Mouse (Mus musculus): ENCODE measurements around the gene 4833423E24Rik. TPM values are rescaled to one million over a fixed set of nuclear protein-coding genes. Genes with fewer than 3 reads are reported as not detected.

4833423E24Rik gene
- polyA plus RNA-seq (2014; fragmentation: Nextera tagmentation; extraction: Ambion mirVana): not detected in 2 replicates

DNA sequence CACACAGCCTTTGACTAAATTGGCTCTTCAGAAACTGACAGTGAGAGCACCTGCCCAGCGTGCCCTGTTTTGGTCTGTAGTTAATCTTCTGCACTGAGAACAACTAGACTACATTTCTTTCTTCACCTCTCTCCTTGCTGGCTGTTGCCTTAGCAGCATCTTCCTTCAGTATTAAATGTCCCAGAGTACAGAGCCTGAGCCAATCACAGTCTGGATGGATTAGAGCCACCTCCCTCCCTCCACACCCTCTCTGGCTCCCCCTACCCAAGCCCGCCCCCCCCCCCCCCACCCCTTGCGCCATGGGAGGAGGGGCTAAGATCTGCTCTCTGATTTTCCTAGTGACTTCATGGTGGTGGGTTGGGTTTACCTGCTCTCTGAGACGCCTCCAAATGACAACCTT, at the start of gene 4833423E24Rik:
TSS of gene 4833423E24Rik (minus strand) at position 146 of the 400 bp plus-strand sequence.
- DNase-seq (ENCODE audit: low spot score) (no peak), ATAC-seq (replicated peaks; ENCODE audit: insufficient number of reproducible peaks, low FRiP score, low TSS enrichment, low read depth) (peak; percentile 82)
- no peaks in the 10 kb centered on the region for H3K9me3 ChIP-seq (replicated peaks; ENCODE audit: control insufficient read depth, low read length)
- no peak within 1 kb of the TSS for H3K4me3 ChIP-seq (ENCODE audit: low read depth, low read length)
- no peak within 1 kb of the TSS for H3K4me2 ChIP-seq (ENCODE audit: low read depth, low read length)
- H3K27ac ChIP-seq (replicated peaks; ENCODE audit: low read depth, low read length): no peak within 1 kb of the TSS
- no peaks in the 10 kb centered on the region for H3K27me3 ChIP-seq (ENCODE audit: control insufficient read depth, insufficient read depth, low read length)
- 22% methylated on average over 4 of the region's 4 CpGs for WGBS
- no peaks in the 10 kb centered on the region for H3K4me1 ChIP-seq (ENCODE audit: control insufficient read depth, insufficient read depth, low read length)
- no peaks in the 10 kb centered on the region for H3K36me3 ChIP-seq (replicated peaks; ENCODE audit: control insufficient read depth, insufficient read depth, low read depth, low read length)
- no peak within 1 kb of the TSS for H3K9ac ChIP-seq (replicated peaks; ENCODE audit: low read length)

GRCm38 (mm10) chr2:85561187-85561586, 42.4 kb upstream of the 4833423E24Rik start:
- no peak overlapping the region for H3K9ac ChIP-seq (replicated peaks; ENCODE audit: low read length)
- no peak for ATAC-seq (replicated peaks; ENCODE audit: insufficient number of reproducible peaks, low FRiP score, low TSS enrichment, low read depth)
- no peaks in the 10 kb centered on the region for H3K36me3 ChIP-seq (replicated peaks; ENCODE audit: control insufficient read depth, insufficient read depth, low read depth, low read length)
- no peaks in the 10 kb centered on the region for H3K4me1 ChIP-seq (ENCODE audit: control insufficient read depth, insufficient read depth, low read length)
- no peaks in the 10 kb centered on the region for H3K27me3 ChIP-seq (ENCODE audit: control insufficient read depth, insufficient read depth, low read length)
- 22% methylated on average over 4 of the region's 4 CpGs for WGBS
- H3K9me3 ChIP-seq (replicated peaks; ENCODE audit: control insufficient read depth, low read length): no peaks in the 10 kb centered on the region
- no peak overlapping the region for H3K4me3 ChIP-seq (ENCODE audit: low read depth, low read length)
- no peak overlapping the region for H3K4me2 ChIP-seq (ENCODE audit: low read depth, low read length)
- H3K27ac ChIP-seq (replicated peaks; ENCODE audit: low read depth, low read length): no peak overlapping the region
- peak; percentile 62 for DNase-seq (ENCODE audit: low spot score)

GRCm38 (mm10) chr2:85560226-85560625, 41.4 kb upstream of the 4833423E24Rik start:
- no peaks in the 10 kb centered on the region for H3K9me3 ChIP-seq (replicated peaks; ENCODE audit: control insufficient read depth, low read length)
- H3K4me2 ChIP-seq (ENCODE audit: low read depth, low read length): no peak overlapping the region
- no peak for ATAC-seq (replicated peaks; ENCODE audit: insufficient number of reproducible peaks, low FRiP score, low TSS enrichment, low read depth)
- H3K27ac ChIP-seq (replicated peaks; ENCODE audit: low read depth, low read length): no peak overlapping the region
- WGBS: 77% methylated on average over 4 of the region's 4 CpGs
- no peaks in the 10 kb centered on the region for H3K36me3 ChIP-seq (replicated peaks; ENCODE audit: control insufficient read depth, insufficient read depth, low read depth, low read length)
- no peaks in the 10 kb centered on the region for H3K27me3 ChIP-seq (ENCODE audit: control insufficient read depth, insufficient read depth, low read length)
- no peak overlapping the region for H3K9ac ChIP-seq (replicated peaks; ENCODE audit: low read length)
- H3K4me3 ChIP-seq (ENCODE audit: low read depth, low read length): no peak overlapping the region
- no peak for DNase-seq (ENCODE audit: low spot score)
- no peaks in the 10 kb centered on the region for H3K4me1 ChIP-seq (ENCODE audit: control insufficient read depth, insufficient read depth, low read length)

GRCm38 (mm10) chr2:85554806-85555205, 36.0 kb upstream of the 4833423E24Rik start:
- no peak overlapping the region for H3K4me3 ChIP-seq (ENCODE audit: low read depth, low read length)
- H3K27me3 ChIP-seq (ENCODE audit: control insufficient read depth, insufficient read depth, low read length): no peaks in the 10 kb centered on the region
- no peak overlapping the region for H3K27ac ChIP-seq (replicated peaks; ENCODE audit: low read depth, low read length)
- H3K4me2 ChIP-seq (ENCODE audit: low read depth, low read length): no peak overlapping the region
- no peaks in the 10 kb centered on the region for H3K9me3 ChIP-seq (replicated peaks; ENCODE audit: control insufficient read depth, low read length)
- H3K36me3 ChIP-seq (replicated peaks; ENCODE audit: control insufficient read depth, insufficient read depth, low read depth, low read length): no peaks in the 10 kb centered on the region
- no peak overlapping the region for H3K9ac ChIP-seq (replicated peaks; ENCODE audit: low read length)
- H3K4me1 ChIP-seq (ENCODE audit: control insufficient read depth, insufficient read depth, low read length): no peaks in the 10 kb centered on the region
- ATAC-seq (replicated peaks; ENCODE audit: insufficient number of reproducible peaks, low FRiP score, low TSS enrichment, low read depth): no peak
- 70% methylated on average over 1 of the region's 1 CpGs for WGBS
- no peak for DNase-seq (ENCODE audit: low spot score)

DNA sequence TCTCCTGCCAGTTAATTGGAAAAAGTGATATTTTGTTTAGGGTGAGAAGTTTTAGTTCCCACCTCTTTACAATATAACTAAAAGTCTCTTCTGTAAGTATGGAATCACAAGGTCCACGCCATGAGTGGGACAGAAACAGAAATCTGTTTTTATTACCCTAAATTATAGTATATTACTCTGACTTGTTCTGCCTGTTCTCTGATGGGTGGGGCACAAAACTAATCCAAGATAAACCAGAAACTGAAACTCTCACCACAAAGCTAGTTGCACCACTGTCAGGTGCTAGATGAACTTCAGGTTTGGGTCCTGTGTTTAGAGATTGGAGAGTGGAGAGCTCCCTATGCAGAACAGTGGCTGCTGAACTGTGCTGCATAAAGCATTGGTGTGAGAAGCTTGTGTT, 15.1 kb upstream of the 4833423E24Rik start:
- DNase-seq (ENCODE audit: low spot score) (no peak), ATAC-seq (replicated peaks; ENCODE audit: insufficient number of reproducible peaks, low FRiP score, low TSS enrichment, low read depth) (no peak)
- Histone ChIP-seq H3K9ac (replicated peaks; ENCODE audit: low read length) (no peak overlapping the region), H3K4me3 (ENCODE audit: low read depth, low read length) (no peak overlapping the region), H3K4me2 (ENCODE audit: low read depth, low read length) (no peak overlapping the region), H3K4me1 (ENCODE audit: control insufficient read depth, insufficient read depth, low read length) (no peaks in the 10 kb centered on the region), H3K9me3 (replicated peaks; ENCODE audit: control insufficient read depth, low read length) (no peaks in the 10 kb centered on the region), H3K27me3 (ENCODE audit: control insufficient read depth, insufficient read depth, low read length) (no peaks in the 10 kb centered on the region), H3K27ac (replicated peaks; ENCODE audit: low read depth, low read length) (no peak overlapping the region), H3K36me3 (replicated peaks; ENCODE audit: control insufficient read depth, insufficient read depth, low read depth, low read length) (no peaks in the 10 kb centered on the region)
- 91% methylated on average over 1 of the region's 1 CpGs for WGBS

- WGBS: 78% methylated on average over 2 of the region's 2 CpGs
- ATAC-seq (replicated peaks; ENCODE audit: insufficient number of reproducible peaks, low FRiP score, low TSS enrichment, low read depth) (no peak), DNase-seq (ENCODE audit: low spot score) (no peak)
- Histone ChIP-seq H3K9me3 (replicated peaks; ENCODE audit: control insufficient read depth, low read length) (no peaks in the 10 kb centered on the region), H3K27me3 (ENCODE audit: control insufficient read depth, insufficient read depth, low read length) (no peaks in the 10 kb centered on the region), H3K4me1 (ENCODE audit: control insufficient read depth, insufficient read depth, low read length) (no peaks in the 10 kb centered on the region), H3K36me3 (replicated peaks; ENCODE audit: control insufficient read depth, insufficient read depth, low read depth, low read length) (no peaks in the 10 kb centered on the region), H3K4me2 (ENCODE audit: low read depth, low read length) (no peak overlapping the region), H3K4me3 (ENCODE audit: low read depth, low read length) (no peak overlapping the region), H3K27ac (replicated peaks; ENCODE audit: low read depth, low read length) (no peak overlapping the region), H3K9ac (replicated peaks; ENCODE audit: low read length) (no peak overlapping the region)
Observed at GRCm38 (mm10) chr2:85532082-85532778, 13.4 kb upstream of the 4833423E24Rik start.

- no peak overlapping the region for H3K4me2 ChIP-seq (ENCODE audit: low read depth, low read length)
- no peak for ATAC-seq (replicated peaks; ENCODE audit: insufficient number of reproducible peaks, low FRiP score, low TSS enrichment, low read depth)
- H3K36me3 ChIP-seq (replicated peaks; ENCODE audit: control insufficient read depth, insufficient read depth, low read depth, low read length): no peaks in the 10 kb centered on the region
- no peak overlapping the region for H3K4me3 ChIP-seq (ENCODE audit: low read depth, low read length)
- no peak overlapping the region for H3K27ac ChIP-seq (replicated peaks; ENCODE audit: low read depth, low read length)
- no peak for DNase-seq (ENCODE audit: low spot score)
- no peaks in the 10 kb centered on the region for H3K9me3 ChIP-seq (replicated peaks; ENCODE audit: control insufficient read depth, low read length)
- no peak overlapping the region for H3K9ac ChIP-seq (replicated peaks; ENCODE audit: low read length)
- 81% methylated on average over 2 of the region's 2 CpGs for WGBS
- H3K27me3 ChIP-seq (ENCODE audit: control insufficient read depth, insufficient read depth, low read length): no peaks in the 10 kb centered on the region
- no peaks in the 10 kb centered on the region for H3K4me1 ChIP-seq (ENCODE audit: control insufficient read depth, insufficient read depth, low read length)
Observed at GRCm38 (mm10) chr2:85522859-85523489, 4.2 kb upstream of the 4833423E24Rik start.

DNA sequence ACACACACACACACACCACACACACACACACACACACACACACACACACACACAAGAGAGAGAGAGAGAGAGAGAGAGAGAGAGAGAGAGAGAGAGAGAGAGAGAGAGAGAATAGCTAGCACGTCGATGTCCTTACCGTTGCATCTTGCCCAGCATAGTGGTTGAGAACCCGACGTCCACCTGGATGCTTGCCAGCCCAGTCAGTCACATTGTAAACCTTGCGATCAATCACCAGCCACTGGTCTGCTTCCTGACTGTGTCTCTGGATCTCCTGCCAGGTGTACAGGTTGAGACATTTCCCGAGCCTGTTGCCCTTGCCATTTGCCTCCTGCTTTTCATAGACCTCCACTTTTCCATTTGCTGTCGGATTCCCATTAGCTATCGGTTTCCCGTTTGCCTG, 532 bp downstream of the 4833423E24Rik start:
- H3K27me3 ChIP-seq (ENCODE audit: control insufficient read depth, insufficient read depth, low read length): no peaks in the 10 kb centered on the region
- WGBS: 86% methylated on average over 10 of the region's 10 CpGs
- H3K27ac ChIP-seq (replicated peaks; ENCODE audit: low read depth, low read length): no peak overlapping the region
- H3K9me3 ChIP-seq (replicated peaks; ENCODE audit: control insufficient read depth, low read length): no peaks in the 10 kb centered on the region
- ATAC-seq (replicated peaks; ENCODE audit: insufficient number of reproducible peaks, low FRiP score, low TSS enrichment, low read depth) (no peak), DNase-seq (ENCODE audit: low spot score) (no peak)
- no peak overlapping the region for H3K4me2 ChIP-seq (ENCODE audit: low read depth, low read length)
- no peak overlapping the region for H3K4me3 ChIP-seq (ENCODE audit: low read depth, low read length)
- no peaks in the 10 kb centered on the region for H3K36me3 ChIP-seq (replicated peaks; ENCODE audit: control insufficient read depth, insufficient read depth, low read depth, low read length)
- H3K4me1 ChIP-seq (ENCODE audit: control insufficient read depth, insufficient read depth, low read length): no peaks in the 10 kb centered on the region
- H3K9ac ChIP-seq (replicated peaks; ENCODE audit: low read length): no peak overlapping the region
